Mouse (Mus musculus) heart, postnatal 14 days (tissue): ENCODE measurements around the gene Ube2q2. TPM values are rescaled to one million over a fixed set of nuclear protein-coding genes. Genes with fewer than 3 reads are reported as not detected.

Source experiments
- total RNA-seq, 2 experiments: library from RNA; stranded (reverse); gene quantifications; 2 replicates each; pipeline ENCODE4 v1.2.3; 2021

Ube2q2 gene
- total RNA-seq, 2 experiments from 2014 or later = 25.1 to 26.3 TPM

Other genes with a start within 250 kb of the Ube2q2 start
- 1 to 10 TPM; 1.2 to 1.7 TPM for gene Hykk, start 231.6 kb upstream of the Ube2q2 start, total RNA-seq
- gene Psma4, start 198.1 kb upstream of the Ube2q2 start, total RNA-seq = 100 to 1,000 TPM; 127 to 132 TPM
- gene AY074887, start 197.9 kb upstream of the Ube2q2 start, total RNA-seq = not detected
- not detected for gene Chrna5, start 168.0 kb upstream of the Ube2q2 start, total RNA-seq
- gene Chrna3, start 122.3 kb upstream of the Ube2q2 start, total RNA-seq = under 1 TPM in 1 of 2 experiments, not detected in 1; 0.12 TPM
- not detected for gene Chrnb4, start 100.1 kb upstream of the Ube2q2 start, total RNA-seq
- 10 to 100 TPM; 30.8 to 32.9 TPM for gene Fbxo22, start 60.1 kb downstream of the Ube2q2 start, total RNA-seq
- 1 to 10 TPM in 1 of 2 experiments, under 1 TPM in 1; 0.49 to 2.0 TPM for gene Nrg4, start 178.0 kb downstream of the Ube2q2 start, total RNA-seq
- gene Tmem266, start 178.1 kb downstream of the Ube2q2 start, total RNA-seq = 1 to 10 TPM; 1.1 to 1.2 TPM